Mouse (Mus musculus) thymus, adult 2 months (tissue): ENCODE measurements around the gene L3mbtl3. TPM values are rescaled to one million over a fixed set of nuclear protein-coding genes. Genes with fewer than 3 reads are reported as not detected.

Experiments
- DNase-seq: peaks from one replicate; pipeline ENCODE4 v3.0.0; 2021
- H3K27ac ChIP-seq: fragments of 200-500 bp; 2 replicates; pipeline ENCODE4 v1.5.1; 2012; ENCODE audit warnings: low read length, control low read depth; ENCODE audit not compliant: control insufficient read depth, insufficient read depth
- H3K27me3 ChIP-seq: fragments of 200-500 bp; 2 replicates; pipeline ENCODE4 v1.6.1; 2012; ENCODE audit warnings: mild to moderate bottlenecking, low read length, moderate library complexity, mixed read lengths; ENCODE audit not compliant: control insufficient read depth, insufficient read depth
- H3K36me3 ChIP-seq: fragments of 200-500 bp; 2 replicates; pipeline ENCODE4 v1.6.1; 2012; ENCODE audit warnings: mild to moderate bottlenecking, low read length, moderate library complexity; ENCODE audit not compliant: control insufficient read depth, insufficient read depth
- H3K4me1 ChIP-seq: fragments of 200-500 bp; replicated peaks from 2 replicates; pipeline ENCODE4 v1.6.1; 2012; ENCODE audit warnings: low read length; ENCODE audit not compliant: control insufficient read depth, insufficient read depth
- H3K4me3 ChIP-seq: fragments of 200-500 bp; 2 replicates; pipeline ENCODE4 v1.5.1; 2012; ENCODE audit warnings: mild to moderate bottlenecking, low read length, control low read depth, moderate library complexity; ENCODE audit not compliant: control insufficient read depth, insufficient read depth
- CTCF ChIP-seq: fragments of 200-500 bp; IDR thresholded peaks from 2 replicates; pipeline ENCODE4 v1.5.1; 2012; ENCODE audit warnings: mild to moderate bottlenecking, control low read depth, low read length, moderate library complexity, borderline replicate concordance; ENCODE audit not compliant: control insufficient read depth, poor library complexity, insufficient read depth; ENCODE audit errors: extremely low read depth
- POLR2A ChIP-seq: fragments of 200-500 bp; IDR thresholded peaks from 2 replicates; pipeline ENCODE4 v1.6.1; 2012; ENCODE audit warnings: mild to moderate bottlenecking, low read length, control low read depth, moderate library complexity; ENCODE audit not compliant: control insufficient read depth, poor library complexity, insufficient read depth; ENCODE audit errors: extremely low read depth
- WGBS: fragments of 180-500 bp; shearing (Covaris S2); methylation state at CpG from one replicate; pipeline ENCODE4 v1.1.7; 2018; 5-methylcytosine and 5-hydroxymethylcytosine counted together
- polyA plus RNA-seq: library from polyadenylated mRNA; depleted of rRNA; stranded (reverse); fragments of >200 nt; gene quantifications from 2 replicates; pipeline ENCODE4 v1.2.3, GENCODE M21; 2012

L3mbtl3 gene
- polyA plus RNA-seq, 1 experiment: 12.3 TPM

DNA sequence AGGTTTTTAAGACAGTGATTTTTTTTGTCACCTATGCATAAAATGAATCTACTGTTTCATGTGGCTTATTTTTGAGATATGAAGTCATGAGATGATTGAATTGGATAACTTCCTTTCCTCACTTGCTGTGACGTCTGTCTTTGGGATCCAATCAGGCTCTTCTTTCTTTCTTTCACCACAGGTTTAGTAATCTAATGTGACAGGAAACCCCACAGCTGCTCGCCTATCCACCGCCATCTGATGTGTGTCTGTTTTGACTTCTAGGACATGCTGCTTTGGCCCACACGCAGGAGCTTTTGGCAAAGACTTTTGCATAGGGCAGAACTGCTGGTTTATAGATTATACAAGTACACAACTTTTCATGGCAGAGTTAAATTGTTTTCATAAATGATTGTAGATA lies 115.9 kb downstream of the L3mbtl3 start:
- WGBS: 52% methylated on average over 4 of the region's 4 CpGs
- Histone ChIP-seq H3K4me3 (no peak overlapping the region), H3K4me1 (no peaks in the 10 kb centered on the region), H3K27ac (no peak overlapping the region), H3K36me3 (no peaks in the 10 kb centered on the region), H3K27me3 (no peaks in the 10 kb centered on the region)
- TF ChIP-seq POLR2A (no peak), CTCF (no peak)
- DNase-seq: no peak

DNA sequence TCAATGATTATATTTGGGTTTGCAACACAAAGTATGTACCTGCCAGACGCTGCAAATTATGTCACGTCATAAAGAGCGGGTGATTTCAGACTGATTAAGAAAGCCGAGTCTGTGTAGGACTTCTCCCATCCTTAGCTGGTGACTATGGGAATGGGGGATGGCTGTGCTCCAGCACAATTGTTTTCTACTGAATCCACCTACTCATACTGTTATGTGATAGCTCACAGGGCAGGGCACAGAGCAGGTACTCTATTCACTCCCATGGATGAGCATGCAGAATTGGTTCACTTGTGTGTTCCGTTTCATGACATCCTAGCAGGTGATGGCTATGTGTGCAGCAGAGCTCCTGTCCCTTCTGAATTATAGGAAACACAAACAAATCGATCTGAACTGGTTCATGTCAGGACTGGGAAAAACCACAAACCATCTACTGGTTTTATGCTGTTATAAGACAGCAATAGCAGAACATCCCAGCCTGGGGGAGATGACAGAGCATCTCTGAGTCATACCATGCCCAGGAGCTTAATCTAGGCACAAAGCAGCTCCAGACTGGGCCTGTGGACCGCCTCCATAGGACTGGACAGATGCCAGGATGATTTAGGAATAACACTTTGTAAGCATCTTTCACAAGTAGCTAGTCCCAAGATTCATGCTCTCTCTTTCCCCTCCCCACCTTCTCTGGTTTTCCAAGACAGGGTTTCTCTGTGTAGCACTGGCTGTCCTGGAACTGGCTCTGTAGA lies 126.2 kb downstream of the L3mbtl3 start:
- 86% methylated on average over 7 of the region's 7 CpGs for WGBS
- no peaks in the 10 kb centered on the region for H3K36me3 ChIP-seq
- TF ChIP-seq POLR2A (no peak), CTCF (no peak)
- H3K27ac ChIP-seq: no peak overlapping the region
- no peaks in the 10 kb centered on the region for H3K27me3 ChIP-seq
- H3K4me1 ChIP-seq: no peaks in the 10 kb centered on the region
- no peak overlapping the region for H3K4me3 ChIP-seq
- no peak for DNase-seq

DNA sequence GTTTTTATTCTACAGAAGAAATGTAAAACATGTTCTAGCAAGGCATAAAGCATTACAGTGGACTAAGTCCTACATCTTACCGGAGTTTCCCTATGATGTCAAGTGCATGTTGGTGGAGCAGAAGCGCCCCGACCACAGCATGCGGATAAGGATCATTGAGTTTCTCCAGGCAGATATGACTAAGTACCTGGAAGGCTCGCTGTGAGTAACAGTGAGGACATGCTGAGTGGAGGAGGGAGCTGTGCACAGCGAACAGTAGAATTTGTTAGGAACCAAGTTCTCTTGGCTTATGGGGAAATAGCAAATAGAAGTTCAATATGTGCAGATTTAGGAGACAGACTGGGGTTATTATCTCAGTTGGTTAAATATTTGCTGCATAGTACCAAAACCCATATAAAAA lies 131.3 kb downstream of the L3mbtl3 start:
- DNase-seq: no peak
- Histone ChIP-seq H3K36me3 (no peaks in the 10 kb centered on the region), H3K4me1 (no peaks in the 10 kb centered on the region), H3K27me3 (no peaks in the 10 kb centered on the region), H3K4me3 (no peak overlapping the region), H3K27ac (no peak overlapping the region)
- WGBS: 89% methylated on average over 6 of the region's 6 CpGs
- TF ChIP-seq CTCF: no peak
- no peak for TF ChIP-seq POLR2A

DNA sequence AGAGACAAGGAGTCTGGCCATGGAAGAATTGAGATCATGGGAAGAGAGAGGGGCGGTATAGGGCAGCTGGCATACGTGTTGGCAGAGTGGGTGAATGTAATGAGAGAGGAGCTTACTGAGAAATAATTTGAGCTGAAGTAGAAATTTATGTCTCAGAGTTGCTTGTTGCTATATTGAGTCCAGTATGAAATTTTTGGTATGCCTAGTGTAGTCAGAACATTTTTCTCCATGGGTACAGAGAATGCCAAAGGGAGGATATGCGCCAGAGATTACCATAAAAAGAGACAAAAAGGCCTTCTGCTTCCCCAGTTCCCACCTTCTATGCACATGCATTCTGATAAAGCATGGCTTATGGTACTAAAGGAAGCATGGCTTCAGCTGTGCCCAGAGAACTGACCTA lies 132.6 kb downstream of the L3mbtl3 start:
- no peaks in the 10 kb centered on the region for H3K27me3 ChIP-seq
- no peak overlapping the region for H3K4me3 ChIP-seq
- H3K36me3 ChIP-seq: no peaks in the 10 kb centered on the region
- H3K27ac ChIP-seq: no peak overlapping the region
- H3K4me1 ChIP-seq: no peaks in the 10 kb centered on the region
- 97% methylated on average over 3 of the region's 3 CpGs for WGBS
- DNase-seq: no peak
- TF ChIP-seq POLR2A: no peak
- no peak for TF ChIP-seq CTCF

DNA sequence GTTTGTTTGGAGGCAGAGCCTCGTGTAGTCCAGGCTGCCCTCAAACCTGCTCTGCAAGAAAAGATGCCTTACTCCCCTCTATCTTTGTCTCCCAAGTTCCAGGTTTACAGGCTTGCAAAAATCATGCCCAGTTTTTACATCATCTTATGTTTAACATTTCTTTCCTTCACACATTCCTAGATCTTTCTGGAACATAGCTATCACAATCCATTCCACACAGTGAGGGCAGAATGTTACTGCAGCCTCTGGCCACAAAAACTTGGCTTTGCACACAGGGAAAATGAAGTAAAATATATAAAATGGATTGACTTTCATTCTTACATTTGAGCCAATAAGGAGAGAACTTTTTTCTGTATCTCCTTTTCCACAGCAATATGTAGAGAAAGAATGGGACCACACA lies 136.7 kb downstream of the L3mbtl3 start:
- TF ChIP-seq CTCF (no peak), POLR2A (no peak)
- Histone ChIP-seq H3K4me3 (no peak overlapping the region), H3K27me3 (no peaks in the 10 kb centered on the region), H3K36me3 (no peaks in the 10 kb centered on the region), H3K4me1 (no peaks in the 10 kb centered on the region), H3K27ac (no peak overlapping the region)
- 58% methylated on average over 1 of the region's 1 CpGs for WGBS
- DNase-seq: no peak

DNA sequence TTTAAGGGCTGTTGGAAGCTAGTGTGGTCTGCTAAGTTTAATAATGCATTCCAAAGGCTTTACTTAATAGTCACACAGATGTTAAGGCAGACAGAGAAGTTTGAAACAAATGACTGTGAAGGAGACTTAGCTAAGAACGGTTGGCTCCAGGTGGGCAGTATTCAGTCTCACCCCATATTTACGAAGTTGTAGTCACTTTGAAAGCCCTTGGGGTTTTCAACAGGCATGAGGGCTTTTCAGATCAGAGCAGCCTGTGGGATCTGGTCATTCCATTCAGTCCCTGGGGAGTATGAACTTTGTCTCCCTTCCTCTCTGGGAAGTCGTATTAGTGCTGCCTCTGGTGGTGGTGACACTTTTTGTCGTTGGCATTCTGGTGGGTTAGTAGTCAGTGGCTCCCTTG lies 137.2 kb downstream of the L3mbtl3 start:
- WGBS: 62% methylated on average over 4 of the region's 4 CpGs
- H3K4me1 ChIP-seq: no peaks in the 10 kb centered on the region
- no peak overlapping the region for H3K27ac ChIP-seq
- no peak for DNase-seq
- H3K4me3 ChIP-seq: no peak overlapping the region
- H3K27me3 ChIP-seq: no peaks in the 10 kb centered on the region
- TF ChIP-seq POLR2A: no peak
- TF ChIP-seq CTCF: no peak
- H3K36me3 ChIP-seq: no peaks in the 10 kb centered on the region
